Mouse (Mus musculus) embryonic stem cell, embryonic (primary cell): ENCODE results near the gene Wfdc15b.
"Not testable (repeated sequence)": the region's sequence is repeated elsewhere in the genome, so short reads cannot be mapped to it uniquely, and the experiment has no call there.

Experiments used
- CTCF ChIA-PET, 4 experiments: fragments of 300-600 bp in 2 of 4; fragments of 350-600 bp in 2 of 4; sonication (Branson Sonifier 250); formaldehyde crosslinking; loops; one replicate each; lab custom pipeline; 2022; ENCODE audit warnings: inconsistent platforms in 2 of 4; lab: Charles Lee
- POLR2A ChIA-PET, 4 experiments: fragments of 300-600 bp in 2 of 4; fragments of 350-600 bp in 2 of 4; sonication (Branson Sonifier 250); formaldehyde crosslinking; loops; one replicate each; lab custom pipeline; 2022; ENCODE audit warnings: antibody characterized with exemption in 4 of 4, inconsistent platforms in 1 of 4; lab: Charles Lee

Gene Wfdc15b

GRCm38 (mm10) chr2:164221522-164221921 is at the start of gene Wfdc15b:
Gene Wfdc15b, minus strand, starts transcription at chr2:164221660.
- CTCF ChIA-PET, result no interaction called here
- POLR2A ChIA-PET, result no interaction called here

DNA sequence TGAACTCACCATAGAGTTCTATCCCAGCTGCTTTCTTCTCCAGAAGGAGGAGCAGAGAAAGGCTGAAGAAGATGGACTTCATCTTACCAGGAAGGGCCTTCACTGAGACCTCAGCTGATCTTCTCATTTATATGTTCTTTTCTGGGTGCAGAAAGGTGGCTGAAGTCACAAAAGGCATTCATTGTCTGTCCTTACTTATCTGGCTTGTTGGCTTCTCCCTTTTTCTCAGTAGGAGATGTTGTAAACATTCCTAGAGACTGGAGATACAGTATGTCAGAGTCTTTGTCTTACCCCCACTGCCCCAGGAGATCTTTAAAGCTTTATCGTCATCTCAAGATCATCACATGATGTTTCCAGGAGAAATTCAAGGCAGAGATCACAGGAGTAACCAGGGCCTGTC is 35.1 kb upstream of the Wfdc15b start, which contains the start of gene Svs3b:
TSS of gene Svs3b (minus strand) at position 101 of the 400 bp plus-strand sequence.
- POLR2A ChIA-PET, CTCF ChIA-PET: not testable (repeated sequence)

GRCm38 (mm10) chr2:164238366-164238765 is 16.9 kb upstream of the Wfdc15b start, which contains the start of gene Svs2:
Gene Svs2, minus strand, starts transcription at chr2:164238466.
- POLR2A ChIA-PET, result interaction anchor here in 1 of 4 experiments (0.9 kb wide), 1 partner anchor 16 kb away, joined by 3 read pairs; no protein-coding TSS in a partner anchor
- CTCF ChIA-PET, result no interaction called here

DNA sequence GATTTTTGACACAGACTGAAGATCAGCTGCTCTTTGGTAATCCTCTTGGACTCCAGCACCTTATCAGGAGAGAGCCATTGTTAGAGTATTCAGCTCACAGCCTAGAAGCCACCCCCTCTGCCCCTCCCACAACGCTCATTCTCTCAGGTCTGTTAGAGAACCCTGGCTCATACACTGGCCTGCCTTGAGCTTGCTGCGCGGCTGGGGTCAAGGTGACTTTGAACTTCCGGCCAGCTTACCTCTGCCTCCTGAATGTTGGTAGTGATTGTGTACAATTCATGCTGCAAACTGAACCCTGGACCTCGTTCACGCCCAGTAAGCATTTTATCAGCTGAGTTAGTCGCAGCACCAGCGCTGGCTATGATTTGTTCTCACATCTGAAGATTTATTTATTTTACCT is 11.2 kb upstream of the Wfdc15b start:
- CTCF ChIA-PET, result no interaction called here
- POLR2A ChIA-PET, result no interaction called here

- CTCF ChIA-PET, result no interaction called here
- POLR2A ChIA-PET, result interaction anchor here in 1 of 4 experiments (0.6 kb wide), 1 partner anchor 331 kb away, joined by 5 read pairs; no protein-coding TSS in a partner anchor
Observed at GRCm38 (mm10) chr2:164228361-164229070, 7.1 kb upstream of the Wfdc15b start.

DNA sequence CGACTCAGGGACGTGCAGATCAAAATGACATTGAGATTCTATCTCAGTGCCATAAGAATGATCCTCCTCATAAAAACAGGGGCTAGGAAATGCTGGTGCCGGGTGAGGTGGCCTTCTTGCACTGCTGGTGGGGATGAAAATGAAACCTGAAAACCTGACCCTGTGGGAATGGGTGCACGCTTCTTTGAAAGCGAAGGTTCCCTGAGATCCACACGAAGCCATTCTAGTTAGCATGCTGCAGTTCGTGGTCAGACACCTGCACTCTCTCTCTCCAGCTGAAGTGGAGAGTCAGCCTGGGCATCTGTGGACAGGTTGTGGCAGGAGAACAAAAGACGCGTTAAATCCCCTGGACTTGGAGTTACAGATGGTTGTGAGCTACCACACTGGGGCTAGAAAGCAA is 2.2 kb downstream of the Wfdc15b start:
- POLR2A ChIA-PET, result no interaction called here
- CTCF ChIA-PET, result no interaction called here

DNA sequence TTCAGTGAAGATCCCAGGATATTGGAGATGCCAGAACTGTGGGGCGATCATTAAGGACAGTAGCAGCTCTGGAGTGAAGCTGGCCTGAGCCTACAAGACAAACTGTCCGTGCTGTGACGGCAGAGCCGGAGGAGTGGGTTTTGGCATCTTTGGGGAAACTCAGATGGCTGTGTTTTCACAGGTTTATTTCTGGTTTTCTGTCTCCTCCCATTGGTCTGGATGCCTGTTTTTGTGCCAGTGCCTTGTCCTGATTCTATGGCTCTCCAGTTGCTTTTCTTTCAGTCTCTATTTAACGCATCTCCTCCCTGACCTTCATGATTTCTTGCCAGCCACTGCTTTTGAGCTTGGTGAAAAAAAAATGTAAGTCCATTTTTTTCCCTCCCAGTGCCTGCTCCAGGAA is 8.7 kb downstream of the Wfdc15b start:
- CTCF ChIA-PET, result no interaction called here

GRCm38 (mm10) chr2:164210892-164211291 is 10.6 kb downstream of the Wfdc15b start:
- ChIA-PET POLR2A (no interaction called here), CTCF (interaction anchor here in 3 of 4 experiments (0.6 kb wide), 3 partner anchors 57 to 1725 kb away, joined by 3 to 5 read pairs (median 4); no protein-coding TSS in a partner anchor)

More for the DNA sequence above, 8.7 kb downstream of the Wfdc15b start:
- POLR2A ChIA-PET, result no interaction called here

DNA sequence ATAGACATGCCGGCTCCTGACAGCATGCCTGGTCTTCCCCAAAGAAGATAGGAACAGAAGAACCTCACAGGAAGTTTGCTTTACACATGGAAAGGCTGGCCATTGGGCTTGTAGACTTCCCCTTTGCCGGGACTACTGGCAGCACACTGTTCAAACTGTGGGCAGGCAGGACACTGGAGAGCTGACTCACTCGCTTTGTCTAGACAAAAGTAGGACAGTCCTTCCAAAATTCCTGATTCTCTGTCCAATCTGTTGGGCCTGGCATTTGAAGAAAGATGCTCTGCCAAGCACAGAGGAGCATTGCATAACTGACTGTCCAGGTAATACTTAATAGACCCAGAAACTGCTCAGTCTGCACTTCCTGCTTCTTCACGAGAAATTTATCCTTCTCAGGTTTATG is 14.8 kb downstream of the Wfdc15b start:
- CTCF ChIA-PET, result no interaction called here
- POLR2A ChIA-PET, result no interaction called here

DNA sequence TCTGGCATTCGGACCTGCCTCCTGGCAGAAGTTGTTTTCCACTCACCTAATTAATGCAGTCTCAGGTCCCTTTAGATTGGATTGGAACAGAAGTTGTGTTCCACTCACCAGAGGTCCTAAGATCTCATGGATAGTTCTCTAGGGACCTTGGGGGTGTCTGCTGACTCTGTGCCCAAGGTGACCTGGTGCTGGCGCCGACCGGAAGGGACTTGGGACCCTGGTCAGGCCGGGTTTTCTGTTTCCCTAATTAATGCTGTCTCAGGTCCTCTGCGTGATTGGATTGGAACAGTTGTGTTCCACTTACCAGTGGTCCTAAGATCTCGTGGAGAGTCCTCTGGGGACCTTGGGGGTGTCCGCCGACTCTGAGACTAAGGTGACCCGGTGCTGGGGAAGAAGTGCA is 15.4 kb downstream of the Wfdc15b start:
- CTCF ChIA-PET, POLR2A ChIA-PET: not testable (repeated sequence)

DNA sequence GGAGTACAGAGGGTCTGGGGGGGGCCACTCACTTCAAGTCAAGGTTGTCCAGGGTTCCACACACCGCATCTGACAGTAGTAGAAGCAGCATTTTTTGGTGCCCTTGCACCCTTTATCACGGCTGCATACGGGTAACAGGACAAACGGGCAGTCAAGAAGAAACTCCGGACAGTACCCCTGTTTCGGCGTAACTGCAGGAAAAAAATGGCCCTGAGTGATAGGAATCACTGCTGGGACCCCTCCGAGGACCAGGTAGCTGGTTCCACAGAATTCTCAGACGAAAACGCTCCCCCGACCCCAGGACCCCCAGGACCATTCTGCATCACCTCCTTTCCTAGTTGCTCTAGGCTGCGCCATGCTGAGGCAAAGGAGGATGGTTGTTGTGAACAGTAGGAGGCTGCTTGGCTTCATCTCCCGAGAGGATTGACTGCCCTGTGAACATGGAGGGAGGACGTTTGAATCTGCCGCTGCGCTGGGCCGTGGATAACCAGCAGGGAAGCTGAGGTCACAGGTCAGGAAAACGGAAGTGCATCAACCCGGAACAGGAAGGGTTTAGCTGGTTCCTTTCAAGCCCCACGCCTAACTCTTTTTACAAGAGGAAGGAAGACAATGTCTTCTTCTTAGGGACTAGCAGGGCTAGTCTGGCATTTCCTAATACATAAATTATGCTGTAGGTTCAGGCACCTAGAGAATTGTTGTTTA is 21.7 kb downstream of the Wfdc15b start, which contains the start of gene Wfdc15a:
TSS of gene Wfdc15a (minus strand) at position 505 of the 702 bp plus-strand sequence.
- ChIA-PET POLR2A (interaction anchor here in 1 of 4 experiments (0.6 kb wide), 2 partner anchors 35 to 87 kb away, joined by 3 read pairs; no protein-coding TSS in a partner anchor), CTCF (no interaction called here)

DNA sequence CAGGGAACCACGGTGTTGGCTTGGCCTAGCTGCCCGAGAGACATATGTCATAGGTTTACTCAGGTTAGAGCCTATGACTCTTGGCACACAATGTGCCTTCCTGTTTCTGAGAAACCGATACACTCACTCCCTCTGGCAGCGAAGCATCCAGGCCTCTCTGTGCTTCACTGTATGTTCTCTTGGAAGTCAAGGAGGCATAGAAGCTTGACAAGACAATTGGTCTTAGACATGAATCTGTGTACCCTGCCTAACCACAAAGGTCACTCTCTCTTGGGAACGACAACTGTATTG is 24.8 kb downstream of the Wfdc15b start:
- ChIA-PET CTCF (interaction anchor here in 1 of 4 experiments (1.2 kb wide), 1 partner anchor 193 kb away, joined by 4 read pairs; no protein-coding TSS in a partner anchor), POLR2A (no interaction called here)

DNA sequence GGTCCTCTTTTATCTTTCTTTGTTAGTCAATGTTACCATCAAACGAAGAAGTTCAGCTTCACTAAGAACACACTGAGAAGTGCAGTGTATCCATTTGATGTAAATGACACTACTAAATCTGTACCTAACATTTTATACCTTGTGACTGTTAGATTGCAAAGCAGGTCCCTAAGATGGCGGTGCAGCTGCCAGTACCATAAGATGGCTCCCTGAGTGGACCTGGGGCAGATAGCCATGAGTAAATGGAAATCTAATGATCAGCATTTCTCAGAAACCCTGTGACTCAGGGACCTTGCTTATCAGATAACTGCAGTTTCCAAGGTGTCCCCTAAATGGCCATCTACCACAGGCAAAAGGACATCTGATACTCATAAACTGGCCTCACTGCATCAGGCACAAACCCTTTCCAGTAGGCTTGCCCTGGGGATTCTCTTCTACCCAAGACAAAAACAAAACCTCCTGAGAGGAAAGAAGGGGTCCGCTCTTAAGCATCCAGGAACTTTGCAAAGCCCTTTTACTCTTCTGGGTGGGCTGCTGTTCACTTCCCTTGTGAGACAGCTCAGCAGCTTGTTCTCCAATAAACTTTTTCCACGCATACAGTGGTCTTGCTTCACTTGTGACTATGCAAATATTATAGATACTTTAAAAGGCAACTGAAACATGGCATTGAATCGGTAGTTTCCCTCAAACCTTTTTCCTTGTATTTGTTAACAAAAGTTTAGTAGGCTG is 25.3 kb downstream of the Wfdc15b start:
- POLR2A ChIA-PET, result no interaction called here
- CTCF ChIA-PET, result interaction anchor here in 1 of 4 experiments (1.2 kb wide), 1 partner anchor 194 kb away, joined by 4 read pairs; no protein-coding TSS in a partner anchor

DNA sequence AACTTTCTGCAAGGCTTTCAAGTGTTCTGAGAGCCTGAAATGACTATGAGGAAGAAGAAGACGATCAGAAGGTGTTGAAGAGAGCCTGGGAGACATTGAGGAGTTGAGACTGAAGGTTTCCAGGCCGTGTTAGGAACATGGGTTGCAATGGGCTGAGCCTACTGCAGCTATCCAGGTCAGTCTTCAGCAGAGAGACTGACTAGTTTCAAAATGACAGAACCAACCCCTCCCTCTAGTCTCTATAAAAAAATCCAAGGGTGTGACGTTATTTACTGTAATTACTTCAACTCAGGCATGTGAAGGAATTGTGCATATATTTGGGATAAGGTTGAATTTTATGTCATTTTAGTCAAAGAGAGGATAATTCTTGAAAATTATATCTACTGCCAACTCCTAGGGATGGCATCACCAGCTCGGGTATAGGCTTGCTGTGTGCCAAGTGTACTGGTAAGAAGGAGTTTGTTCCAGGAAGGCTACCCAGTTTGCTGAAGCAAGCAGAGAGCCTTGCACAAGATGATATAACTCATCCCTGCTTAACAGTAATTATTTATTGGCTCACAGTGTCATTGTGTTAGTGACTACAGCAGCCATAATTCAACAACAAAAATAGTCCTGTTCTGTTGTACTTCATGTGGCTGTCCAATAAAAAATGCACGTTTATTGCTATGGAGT is 26.4 kb downstream of the Wfdc15b start:
- ChIA-PET CTCF (interaction anchor here in 1 of 4 experiments (1.2 kb wide), 1 partner anchor 195 kb away, joined by 4 read pairs; no protein-coding TSS in a partner anchor), POLR2A (interaction anchor here in 1 of 4 experiments (0.7 kb wide), 1 partner anchor 475 kb away, joined by 3 read pairs; no protein-coding TSS in a partner anchor)

DNA sequence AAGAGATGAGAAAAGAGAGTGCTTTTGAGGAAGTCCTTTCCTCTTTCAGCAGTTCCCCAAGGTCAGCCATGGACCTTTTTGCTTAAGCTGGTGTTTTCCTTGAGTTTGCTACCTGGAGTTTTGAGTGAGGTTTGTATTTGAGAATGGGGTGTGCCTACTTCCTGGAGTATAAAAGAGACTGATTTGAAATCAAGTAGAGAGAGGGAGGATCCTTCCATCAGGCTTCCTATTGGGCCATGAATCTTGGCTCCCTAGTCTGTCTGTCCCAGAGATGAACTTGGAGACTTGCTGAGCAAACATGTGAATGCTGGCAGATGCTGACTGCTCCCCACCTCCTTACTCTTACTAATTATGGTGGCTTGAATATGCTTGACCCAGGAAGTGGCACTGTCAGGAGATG is 29.2 kb downstream of the Wfdc15b start:
- ChIA-PET POLR2A (no interaction called here), CTCF (no interaction called here)

DNA sequence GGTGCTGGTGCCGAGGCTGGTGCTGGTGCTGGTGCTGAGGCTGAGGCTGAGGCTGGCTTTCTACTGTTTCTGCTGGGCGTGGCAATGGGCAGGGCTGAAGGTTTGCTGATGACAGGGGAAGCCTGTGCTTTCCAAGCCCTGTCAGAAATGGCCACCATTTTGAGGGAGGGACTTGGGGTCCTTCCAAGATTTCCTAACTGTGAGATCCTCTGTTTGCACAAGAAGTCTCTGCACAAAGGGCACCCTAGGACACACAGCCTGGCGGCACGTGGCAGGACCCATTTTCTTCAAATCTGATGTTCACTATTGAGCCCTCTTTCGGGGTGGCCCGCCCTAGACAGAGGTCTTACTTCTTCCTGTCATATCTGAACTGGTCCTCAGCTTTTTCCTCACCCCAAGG is 30.9 kb downstream of the Wfdc15b start, which contains the start of gene Wfdc12:
TSS of gene Wfdc12 (minus strand) at position 33 of the 400 bp plus-strand sequence.
- ChIA-PET CTCF (interaction anchor here in 1 of 4 experiments (1.1 kb wide), 1 partner anchor 11 kb away, joined by 3 read pairs; no protein-coding TSS in a partner anchor), POLR2A (no interaction called here)

DNA sequence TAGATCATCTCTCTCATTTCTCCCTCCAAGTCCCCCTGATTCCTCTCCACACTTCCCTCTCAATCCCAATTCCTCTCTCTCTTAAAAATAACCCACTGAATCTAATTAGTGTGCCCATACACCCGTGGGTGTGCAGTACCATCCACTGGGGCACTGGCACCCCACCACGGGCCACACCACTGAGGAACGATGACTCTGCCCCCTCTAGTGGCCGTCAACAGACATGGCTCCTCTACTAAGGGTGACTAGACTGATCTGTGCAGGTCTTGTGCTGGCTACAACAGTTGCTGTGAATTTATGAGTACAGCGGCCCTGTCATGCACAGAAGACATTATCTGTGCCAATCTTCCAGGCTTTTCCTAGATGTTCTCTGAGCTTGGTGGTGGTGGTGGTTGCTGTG is 32.7 kb downstream of the Wfdc15b start:
- ChIA-PET CTCF (interaction anchor here in 1 of 4 experiments (0.7 kb wide), 1 partner anchor 11 kb away, joined by 3 read pairs; no protein-coding TSS in a partner anchor), POLR2A (no interaction called here)

GRCm38 (mm10) chr2:164184145-164184719 is 37.2 kb downstream of the Wfdc15b start:
- POLR2A ChIA-PET, result interaction anchor here in 2 of 4 experiments (0.9 to 1.4 kb wide), 4 partner anchors 9 to 126 kb away, joined by 3 read pairs; no protein-coding TSS in a partner anchor
- CTCF ChIA-PET, result interaction anchor here in 1 of 4 experiments (1.0 to 1.1 kb wide), 2 partner anchors 16 to 206 kb away, joined by 3 read pairs; no protein-coding TSS in a partner anchor
